Mouse (Mus musculus) layer of hippocampus, adult 2 months (tissue): ENCODE data around the gene Slc4a8. TPM values are rescaled to one million over a fixed set of nuclear protein-coding genes. Genes with fewer than 3 reads are reported as not detected.
A peak's percentile ranks its signal among the peaks of the same experiment; 100 is the strongest.
"Not testable (repeated sequence)": the region's sequence is repeated elsewhere in the genome, so short reads cannot be mapped to it uniquely, and the experiment has no call there.

Experiments
- DNase-seq, 2 experiments: peaks; one replicate each; pipeline ENCODE4 v3.0.0; 2022; ENCODE audit warnings: low spot score in 2 of 2
- H3K27ac ChIP-seq: fragments of 200-600 bp; 2 replicates; pipeline ENCODE4 v1.8.1; 2022
- H3K4me3 ChIP-seq: fragments of 200-600 bp; 2 replicates; pipeline ENCODE4 v1.8.1; 2022; ENCODE audit warnings: mild to moderate bottlenecking
- CTCF ChIP-seq: fragments of 200-600 bp; conservative IDR thresholded peaks from 2 replicates; pipeline ENCODE4 v1.8.1; 2022; ENCODE audit warnings: antibody characterized with exemption, mild to moderate bottlenecking, moderate library complexity
- total RNA-seq, 2 experiments: library from RNA; stranded (reverse); gene quantifications; 2 replicates each; pipeline ENCODE4 v1.2.3; 2021

Slc4a8 gene
- total RNA-seq, 2 experiments from 2014 or later: 77.4 to 94.2 TPM

DNA sequence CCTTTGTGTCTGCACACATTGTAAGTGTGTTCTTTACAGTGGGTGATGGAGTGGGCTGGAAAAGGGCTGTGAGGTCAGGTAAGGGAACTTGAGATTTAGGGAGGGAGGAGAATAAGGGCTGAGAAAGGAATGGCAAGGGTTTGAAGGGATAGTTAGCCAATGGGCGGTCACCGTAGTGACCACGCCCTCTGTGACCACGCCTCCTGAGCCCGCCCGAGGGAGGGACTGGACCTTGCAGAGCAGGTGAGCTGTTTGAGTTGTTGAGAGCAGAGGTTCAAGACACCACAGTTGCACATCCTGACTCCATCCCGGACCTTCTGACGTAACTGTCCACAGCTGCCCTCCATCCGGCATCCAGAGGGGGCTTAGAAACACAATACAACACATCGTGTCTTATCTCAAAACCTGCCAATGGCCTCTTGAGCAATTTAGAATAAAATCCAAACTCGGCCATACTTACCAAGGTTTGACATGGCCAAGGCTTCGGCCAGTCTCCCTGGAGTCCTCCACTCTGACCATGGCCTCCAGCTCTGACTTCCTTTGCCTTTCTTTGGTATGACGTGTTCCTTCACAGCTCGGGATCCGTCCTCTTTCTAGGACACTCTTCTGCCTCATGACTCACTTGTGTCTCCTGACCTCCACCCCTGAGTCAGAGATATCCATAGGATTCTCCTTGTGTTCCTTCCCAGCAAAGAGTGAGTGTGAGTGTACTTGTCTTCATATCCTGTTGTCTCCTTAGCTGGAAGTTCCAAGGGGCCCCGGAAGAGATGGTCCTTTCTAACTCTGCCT, 2.8 kb downstream of the Slc4a8 start:
- TF ChIP-seq CTCF: no peak
- Histone ChIP-seq H3K4me3 (no peak overlapping the region), H3K27ac (no peak overlapping the region)
- DNase-seq: no peak

DNA sequence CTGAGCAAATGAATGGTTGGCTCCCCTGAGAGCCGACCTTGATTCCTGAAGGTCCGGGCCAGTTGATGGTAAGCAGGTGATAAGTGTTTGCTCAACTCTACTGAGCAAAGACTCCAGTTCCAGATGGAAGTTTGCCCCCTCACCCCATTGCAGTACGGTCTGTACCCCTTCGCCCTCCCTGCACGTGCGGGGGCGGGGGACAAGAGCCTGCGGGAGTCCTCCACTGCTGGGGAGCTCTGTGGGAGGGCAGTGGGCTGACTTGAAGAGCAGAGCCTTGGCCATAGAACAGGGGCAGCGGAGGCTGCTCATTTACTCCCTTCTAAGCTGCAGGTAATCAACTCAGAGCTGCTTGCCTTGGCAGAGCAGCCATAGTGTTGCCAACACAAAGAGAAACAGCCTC, 5.3 kb downstream of the Slc4a8 start:
- peak overlapping the region; percentile 52 for H3K27ac ChIP-seq
- no peak for DNase-seq
- no peak overlapping the region for H3K4me3 ChIP-seq
- no peak for TF ChIP-seq CTCF

DNA sequence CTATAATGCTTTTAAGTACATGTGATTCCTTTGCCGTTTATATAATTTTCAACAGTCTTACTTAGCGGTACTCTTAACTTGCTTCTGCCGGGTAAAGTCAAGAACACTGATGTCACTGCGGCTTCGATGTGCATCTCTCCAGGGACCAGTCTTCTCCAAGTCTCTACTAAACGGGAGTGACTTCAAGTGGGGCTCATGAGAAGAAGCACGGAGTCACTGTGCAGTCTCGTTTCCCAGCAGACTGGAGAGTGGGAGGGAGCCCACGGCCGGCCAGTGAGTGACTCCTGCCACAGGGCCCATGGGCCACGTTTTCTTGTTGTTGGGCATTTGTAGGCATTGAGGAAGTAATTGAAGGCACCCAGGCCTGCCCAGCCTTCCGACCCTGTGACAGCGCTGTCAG, 6.3 kb downstream of the Slc4a8 start:
- Histone ChIP-seq H3K27ac (peak overlapping the region; percentile 52), H3K4me3 (no peak overlapping the region)
- TF ChIP-seq CTCF: no peak
- DNase-seq: no peak

DNA sequence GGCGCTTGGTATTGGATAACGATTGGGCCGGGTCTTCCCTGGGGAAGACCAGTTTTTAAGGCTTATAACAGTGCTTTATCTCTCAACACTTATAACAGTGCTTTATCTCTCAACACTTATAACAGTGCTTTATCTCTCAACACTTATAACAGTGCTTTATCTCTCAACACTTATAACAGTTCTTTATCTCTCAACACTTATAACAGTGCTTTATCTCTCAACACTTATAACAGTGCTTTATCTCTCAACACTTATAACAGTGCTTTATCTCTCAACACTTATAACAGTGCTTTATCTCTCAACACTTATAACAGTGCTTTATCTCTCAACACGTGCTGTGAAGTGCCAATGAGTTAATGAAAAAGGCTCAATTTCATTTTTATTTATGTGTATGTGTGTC, 7.5 kb downstream of the Slc4a8 start:
- not testable (repeated sequence) for DNase-seq, H3K4me3 ChIP-seq, H3K27ac ChIP-seq

DNA sequence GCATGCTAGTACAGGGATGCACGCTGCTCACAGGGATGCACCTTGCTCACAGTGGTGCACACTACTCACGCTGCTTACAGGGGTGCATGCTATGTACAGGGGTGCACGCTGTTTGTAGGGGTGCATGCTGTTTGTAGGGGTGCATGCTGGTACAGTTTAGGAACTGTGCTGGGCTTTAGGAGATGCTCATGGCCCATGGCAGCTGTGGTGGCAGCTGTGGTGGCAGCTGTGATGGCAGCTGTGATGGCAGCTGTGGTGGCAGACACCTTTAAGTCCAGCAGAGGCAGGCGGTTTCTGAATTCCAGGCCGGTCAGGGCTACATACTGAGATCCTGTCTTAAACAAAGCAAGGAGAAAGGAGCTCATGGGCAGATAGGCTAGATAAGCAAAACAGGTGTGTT, 8.8 kb downstream of the Slc4a8 start:
- Histone ChIP-seq H3K27ac (peak overlapping the region; percentile 32; the same call in 1 of the 2 replicates), H3K4me3 (no peak overlapping the region)
- no peak for DNase-seq
- no peak for TF ChIP-seq CTCF

DNA sequence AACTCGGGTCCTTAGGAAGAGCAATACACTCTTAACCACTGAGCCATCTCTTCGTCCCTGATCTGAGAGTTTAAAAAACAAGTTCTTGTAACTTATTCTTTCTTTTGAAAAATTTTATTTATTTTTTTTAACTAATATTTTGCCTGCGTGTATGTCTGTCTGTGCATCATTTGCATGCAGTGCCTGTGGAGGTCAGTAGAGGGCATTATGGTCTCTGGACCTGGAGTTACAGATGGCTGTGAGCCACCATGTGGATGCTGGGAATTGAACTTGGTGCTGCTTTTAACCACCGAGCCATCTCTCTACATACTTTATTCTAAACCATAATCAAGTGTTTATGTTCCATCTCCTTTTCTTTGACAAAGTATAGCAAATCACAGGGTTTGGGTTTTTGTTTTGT, 11.1 kb downstream of the Slc4a8 start:
- no peak overlapping the region for H3K27ac ChIP-seq
- peak; percentile 55 for TF ChIP-seq CTCF
- no peak for DNase-seq

DNA sequence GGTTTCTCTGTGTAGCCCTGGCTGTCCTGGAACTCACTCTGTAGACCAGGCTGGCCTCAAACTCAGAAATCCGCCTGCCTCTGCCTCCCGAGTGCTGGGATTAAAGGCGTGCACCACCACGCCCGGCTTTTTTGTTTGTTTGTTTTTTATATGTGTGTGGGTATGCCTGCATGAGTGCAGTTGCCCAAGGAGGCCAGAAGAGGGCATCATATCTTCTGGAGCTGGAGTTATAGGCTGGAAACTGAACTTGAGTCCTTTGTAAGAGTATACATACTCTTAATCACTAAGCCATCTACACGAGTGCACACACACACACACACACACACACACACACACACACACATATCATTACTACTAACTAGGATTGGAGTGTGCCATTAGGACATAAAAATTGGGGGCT, 12.3 kb downstream of the Slc4a8 start:
- DNase-seq, H3K27ac ChIP-seq, H3K4me3 ChIP-seq: not testable (repeated sequence)
- TF ChIP-seq CTCF: peak; percentile 37

More for the DNA sequence above, 11.1 kb downstream of the Slc4a8 start:
- no peak overlapping the region for H3K4me3 ChIP-seq

DNA sequence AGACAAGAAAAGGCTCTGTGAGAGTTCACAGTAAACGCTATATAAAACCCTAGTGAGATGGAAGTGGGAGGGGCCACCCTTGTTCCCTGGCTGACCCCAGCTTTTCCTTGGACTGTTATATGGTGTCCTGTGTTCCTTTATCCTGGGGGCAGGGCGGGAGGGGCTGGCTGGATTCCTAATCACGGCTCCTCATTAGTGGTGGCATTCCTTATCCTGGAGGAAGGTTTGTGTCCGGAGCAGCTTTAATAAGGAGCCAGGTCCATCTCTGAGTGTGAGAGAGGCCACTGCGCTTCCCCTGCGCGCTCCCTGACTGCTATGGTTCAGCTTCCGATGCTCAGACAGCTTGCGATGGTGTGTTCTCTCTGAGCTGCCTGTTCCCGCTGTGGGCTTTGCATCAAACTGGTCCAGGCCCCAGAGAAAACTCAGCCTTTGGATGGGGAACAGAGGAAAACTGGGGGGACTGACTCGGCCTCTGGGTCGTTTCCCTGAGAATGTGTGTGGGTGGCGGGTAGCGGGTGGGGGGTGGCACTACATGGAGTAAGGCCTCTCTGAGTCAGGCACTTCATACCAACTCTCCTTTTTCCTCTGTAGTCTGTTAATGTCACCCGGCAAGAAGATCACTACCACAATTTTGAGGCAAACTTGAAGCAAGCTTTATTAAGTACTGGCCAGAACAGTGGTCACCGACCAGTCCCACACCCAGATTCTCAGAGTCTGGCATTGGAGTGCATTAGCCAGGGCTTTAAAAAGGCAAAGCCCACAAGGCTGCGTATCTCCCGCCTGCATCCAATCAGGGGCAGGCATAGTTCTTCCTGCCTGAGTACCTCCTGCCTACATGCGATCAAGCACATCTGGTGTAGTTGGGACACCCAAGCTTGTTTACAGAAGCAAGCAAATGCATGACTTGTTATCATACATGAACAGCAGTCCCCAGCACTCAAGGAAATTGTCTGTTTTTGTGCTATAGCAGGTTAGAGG, 13.9 kb downstream of the Slc4a8 start:
- H3K4me3 ChIP-seq: no peak overlapping the region
- TF ChIP-seq CTCF: no peak
- peak overlapping the region; percentile 67; the same call in 1 of the 2 replicates for H3K27ac ChIP-seq

DNA sequence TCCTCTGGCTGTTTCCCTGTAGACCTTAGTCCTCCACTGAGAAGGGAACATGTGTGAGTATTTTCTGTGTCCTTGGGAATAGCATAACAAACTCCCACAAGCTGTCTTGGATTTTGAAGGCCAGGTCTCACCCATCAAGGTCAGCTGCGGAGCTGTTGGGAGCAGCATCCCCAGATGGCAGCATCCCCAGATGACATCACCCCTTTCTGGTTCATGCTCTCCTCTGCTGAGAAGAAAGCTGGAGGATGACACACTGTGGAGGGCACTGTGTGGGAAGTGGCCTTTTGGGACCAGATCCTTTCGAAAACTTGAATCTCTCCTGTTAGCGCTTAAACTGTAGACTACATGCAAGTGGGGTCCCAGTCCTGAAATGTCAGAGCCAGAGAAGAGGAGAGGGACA, 14.9 kb downstream of the Slc4a8 start:
- peak overlapping the region; percentile 67; the same call in 1 of the 2 replicates for H3K27ac ChIP-seq
- TF ChIP-seq CTCF: no peak

More for the DNA sequence above, 13.9 kb downstream of the Slc4a8 start:
- DNase-seq: no peak

DNA sequence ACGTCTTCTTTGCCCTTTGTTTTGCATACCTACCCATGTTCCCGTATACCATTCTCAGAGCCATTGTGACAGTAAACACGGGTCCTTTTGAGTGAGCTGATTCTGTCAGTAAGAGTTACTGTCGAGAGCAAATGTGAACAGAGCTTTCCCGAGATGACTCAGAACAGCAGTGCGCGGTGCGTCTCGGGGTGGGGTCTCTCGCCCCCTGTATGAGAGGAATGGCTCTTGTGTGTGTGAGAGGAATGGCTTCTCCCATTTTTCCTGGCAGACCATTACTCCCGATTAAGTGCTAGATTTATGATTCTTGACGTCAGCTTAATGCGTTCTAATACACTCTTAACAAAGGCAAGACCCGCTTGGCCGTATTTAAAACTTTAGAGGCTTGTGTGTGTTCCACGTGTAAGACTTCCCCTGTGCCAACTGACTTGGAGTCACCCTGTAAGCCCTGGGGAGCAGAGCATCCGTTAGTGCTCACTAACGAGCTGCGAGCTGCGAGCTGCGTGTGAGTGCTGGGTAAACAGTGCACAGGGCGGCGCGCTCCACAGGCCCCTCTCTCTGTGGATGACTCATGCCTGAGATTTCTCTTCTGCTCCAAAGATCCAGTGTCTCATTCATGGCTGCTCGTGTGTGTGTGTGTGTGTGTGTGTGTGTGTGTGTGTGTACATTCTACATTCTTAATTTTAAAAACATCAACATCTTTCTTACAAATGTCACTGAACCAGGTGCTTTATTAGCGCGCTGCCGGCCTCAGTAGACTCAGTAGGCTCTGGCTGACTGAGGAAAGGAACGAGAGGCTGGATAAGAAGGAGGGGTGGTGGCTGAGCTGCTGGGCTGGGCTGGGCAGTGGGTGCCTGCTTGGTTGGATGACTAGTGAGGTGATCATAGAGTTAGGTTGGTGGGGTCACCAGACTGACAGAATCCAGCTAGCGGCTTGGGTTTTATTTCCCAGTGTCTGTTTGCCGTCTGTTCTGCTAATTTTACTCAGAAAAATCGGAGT, 15.8 kb downstream of the Slc4a8 start:
- DNase-seq: no peak
- peak overlapping the region; percentile 67 for H3K27ac ChIP-seq
- TF ChIP-seq CTCF: no peak

More for the DNA sequence above, 14.9 kb downstream of the Slc4a8 start:
- H3K4me3 ChIP-seq: no peak overlapping the region
- DNase-seq: no peak

DNA sequence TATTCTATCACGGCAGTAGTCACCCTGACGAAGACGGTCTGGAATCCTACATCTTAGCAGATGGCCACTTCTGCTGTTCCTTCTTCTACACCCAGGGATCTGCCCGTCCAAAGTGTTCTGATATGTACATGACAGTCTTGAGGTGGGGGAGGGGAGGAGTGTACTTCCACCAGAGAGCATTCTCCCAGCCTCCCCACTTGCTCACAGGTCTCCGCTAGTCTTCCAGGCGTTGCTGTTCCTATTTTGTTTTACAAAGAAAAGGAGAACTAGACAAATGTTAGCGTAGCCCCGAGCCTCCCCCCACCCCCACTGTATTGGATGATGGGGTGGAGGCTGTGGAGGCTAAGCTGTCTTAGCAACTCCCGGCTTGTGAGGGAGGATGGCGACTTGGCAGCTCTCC, 18.3 kb downstream of the Slc4a8 start:
- no peak overlapping the region for H3K4me3 ChIP-seq
- peak overlapping the region; percentile 57; the same call in 1 of the 2 replicates for H3K27ac ChIP-seq
- DNase-seq: peak in 1 of 2 experiments; percentile 43
- no peak for TF ChIP-seq CTCF

More for the DNA sequence above, 15.8 kb downstream of the Slc4a8 start:
- H3K4me3 ChIP-seq: no peak overlapping the region
